Mouse (Mus musculus) cortical plate, adult 2 months (tissue): Measurements from ENCODE around the gene Dnal1.

Experiments
- CTCF ChIP-seq: fragments of 200-500 bp; IDR thresholded peaks from 2 replicates; pipeline ENCODE4 v1.5.1; 2011; ENCODE audit warnings: mild to moderate bottlenecking, control low read depth, low read length; ENCODE audit not compliant: insufficient read depth; ENCODE audit errors: extremely low read depth
- POLR2A ChIP-seq: fragments of 200-500 bp; IDR thresholded peaks from 2 replicates; pipeline ENCODE4 v1.6.1; 2011; ENCODE audit warnings: mild to moderate bottlenecking, low read length, control low read depth; ENCODE audit not compliant: insufficient read depth; ENCODE audit errors: extremely low read depth

- no peak for TF ChIP-seq POLR2A
- TF ChIP-seq CTCF: peak; percentile 43
These were observed 47.7 kb downstream of the Dnal1 start for GRCm38 (mm10) chr12:84161616-84162433.
